Mouse (Mus musculus): ENCODE results near the gene 4921517D22Rik. TPM values are rescaled to one million over a fixed set of nuclear protein-coding genes. Genes with fewer than 3 reads are reported as not detected.

The 4921517D22Rik gene
- total RNA-seq, 2 experiments from 2014 or later, result not detected

Other genes starting within 250 kb of the 4921517D22Rik start
- gene Agtpbp1, start 108.9 kb downstream of the 4921517D22Rik start, total RNA-seq (2021), result 10 to 100 TPM; 35.6 to 46.0 TPM
- 10 to 100 TPM; 68.8 to 70.2 TPM for gene Naa35, start 108.8 kb downstream of the 4921517D22Rik start, total RNA-seq (2021)
- 1 to 10 TPM; 4.9 to 8.2 TPM for gene Golm1, start 18.3 kb downstream of the 4921517D22Rik start, total RNA-seq (2021)
- gene Spata31d1a, start 16.2 kb upstream of the 4921517D22Rik start, total RNA-seq (2021), result not detected
- gene Spata31d1b, start 18.2 kb upstream of the 4921517D22Rik start, total RNA-seq (2021), result not detected
- gene Spata31d1d, start 37.6 kb upstream of the 4921517D22Rik start, total RNA-seq (2021), result not detected
- gene 1700014D04Rik, start 52.6 kb upstream of the 4921517D22Rik start, total RNA-seq (2021), result not detected
- gene Isca1, start 75.7 kb upstream of the 4921517D22Rik start, total RNA-seq (2021), result 100 to 1,000 TPM; 105 to 135 TPM
- gene Gm49354, start 88.1 kb upstream of the 4921517D22Rik start, total RNA-seq (2021), result not detected
- gene Tut7, start 129.0 kb upstream of the 4921517D22Rik start, total RNA-seq (2021), result 10 to 100 TPM; 63.0 to 64.1 TPM